8 mouse cellular contexts compared by ENCODE assay signal in the genomic region with DNA sequence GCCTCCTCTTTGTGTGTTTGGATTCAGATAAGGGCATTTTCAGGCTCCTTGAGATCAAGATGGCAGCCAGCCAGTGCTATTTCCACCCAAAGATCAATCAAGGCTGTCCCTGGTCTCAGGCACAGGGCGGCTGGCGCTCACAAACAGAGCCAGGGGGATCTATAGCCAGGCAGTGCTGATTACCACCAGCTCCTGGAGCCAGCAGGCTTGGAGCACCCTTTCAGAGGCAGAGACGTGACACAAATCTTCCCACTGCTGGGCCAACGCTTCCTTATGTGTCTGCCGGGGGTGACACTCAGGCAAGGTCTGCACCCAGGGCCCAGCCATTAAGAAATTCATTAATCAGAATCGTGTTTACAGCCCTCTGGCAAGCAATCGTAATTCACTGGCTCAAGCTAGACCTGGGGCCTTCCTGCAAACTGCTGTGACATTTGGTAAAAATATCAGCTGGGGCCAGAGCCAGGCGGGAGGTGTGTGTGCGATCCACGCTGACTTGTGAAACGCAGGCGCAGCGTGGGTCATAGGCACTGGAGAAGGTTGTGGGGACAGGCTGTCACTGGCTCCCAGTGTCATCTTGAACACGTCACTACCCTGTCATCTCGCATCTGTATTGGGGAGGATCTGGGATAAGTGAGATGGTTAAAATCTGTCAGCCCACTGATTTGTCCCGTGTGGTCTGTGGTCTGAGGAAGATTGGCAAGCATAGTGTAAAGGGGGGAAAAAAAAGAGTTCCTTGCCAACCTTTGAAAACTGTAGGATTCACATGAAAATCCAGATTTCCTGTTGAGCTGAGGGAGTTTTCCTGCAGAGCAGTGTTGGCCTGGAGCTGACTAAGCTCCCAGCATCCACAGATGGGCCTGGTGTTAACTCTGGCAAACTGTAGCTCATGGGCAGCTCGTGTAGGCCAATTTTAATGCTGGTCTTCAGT. TPM values are rescaled to one million over a fixed set of nuclear protein-coding genes. Genes with fewer than 3 reads are reported as not detected.
DNase-seq lines count a peak whose midpoint lies in the region; ATAC-seq lines count a peak whose summit lies in the region.

No protein-coding gene starts in this region.

- H3K36me3 ChIP-seq in heart, embryonic 12.5 days = no peaks in the 10 kb centered on the region
- no peaks in the 10 kb centered on the region for H3K36me3 ChIP-seq in kidney, embryonic 15.5 days
- no peaks in the 10 kb centered on the region for H3K36me3 ChIP-seq in midbrain, embryonic 10.5 days

- no peak overlapping the region for H3K4me2 ChIP-seq in heart, embryonic 12.5 days
- no peak overlapping the region for H3K4me2 ChIP-seq in kidney, embryonic 15.5 days

- peak; percentile 40 for ATAC-seq in heart, embryonic 12.5 days (ENCODE audit: insufficient number of reproducible peaks, low FRiP score)
- ATAC-seq in kidney, embryonic 15.5 days (replicated peaks; ENCODE audit: low FRiP score) = peak; percentile 23; the same call in 1 of the 2 replicates

- no peak overlapping the region for H3K27ac ChIP-seq in heart, embryonic 12.5 days (ENCODE audit: poor library complexity, severe bottlenecking)
- H3K27ac ChIP-seq in kidney, embryonic 15.5 days = peak overlapping the region; percentile 69
- H3K27ac ChIP-seq in midbrain, embryonic 10.5 days (replicated peaks) = peak overlapping the region; percentile 66

- H3K4me3 ChIP-seq in heart, embryonic 12.5 days = no peak overlapping the region
- no peak overlapping the region for H3K4me3 ChIP-seq in kidney, embryonic 15.5 days (replicated peaks)
- no peak overlapping the region for H3K4me3 ChIP-seq in midbrain, embryonic 10.5 days

- H3K9ac ChIP-seq in heart, embryonic 12.5 days = no peak overlapping the region
- no peak overlapping the region for H3K9ac ChIP-seq in kidney, embryonic 15.5 days

- WGBS in heart, embryonic 12.5 days = 23% methylated on average over 17 of the region's 17 CpGs
- 27% methylated on average over 17 of the region's 17 CpGs for WGBS in kidney, embryonic 15.5 days
- 69% methylated on average over 17 of the region's 17 CpGs for WGBS in midbrain, embryonic 10.5 days

- H3K4me1 ChIP-seq in heart, embryonic 12.5 days (replicated peaks) = peaks cover 42% of the 10 kb centered on the region
- H3K4me1 ChIP-seq in kidney, embryonic 15.5 days = peaks cover 60% of the 10 kb centered on the region
- H3K4me1 ChIP-seq in midbrain, embryonic 10.5 days = peaks cover 68% of the 10 kb centered on the region

- peaks cover 100% of the 10 kb centered on the region for H3K27me3 ChIP-seq in heart, embryonic 12.5 days (replicated peaks)
- peaks cover 36% of the 10 kb centered on the region for H3K27me3 ChIP-seq in kidney, embryonic 15.5 days
- peaks cover 73% of the 10 kb centered on the region for H3K27me3 ChIP-seq in midbrain, embryonic 10.5 days (ENCODE audit: low read depth, poor library complexity, severe bottlenecking)

- H3K9me3 ChIP-seq in heart, embryonic 12.5 days (replicated peaks) = peaks cover 4% of the 10 kb centered on the region
- 0 out of 2 replicates have a peak, but pooled peaks cover 3% of the 10 kb centered on the region for H3K9me3 ChIP-seq in kidney, embryonic 15.5 days (replicated peaks)
- H3K9me3 ChIP-seq in midbrain, embryonic 10.5 days (replicated peaks) = no peaks in the 10 kb centered on the region

- peak; percentile 77 to 92 for DNase-seq in adrenal gland, adult (ENCODE audit: inconsistent age in 2 of 2, low spot score in 1 of 2)
- peak; percentile 79 to 83 for DNase-seq in cerebellum, postnatal 25 days
- no peak for DNase-seq in midbrain, embryonic 10.5 days (ENCODE audit: low spot score)
- DNase-seq in testis, postnatal 10 days (ENCODE audit: low spot score) = no peak
- DNase-seq in frontal cortex, postnatal 25 days (ENCODE audit: low spot score in 2 of 2) = no peak
- no peak for DNase-seq in Muller cell, postnatal 12 days (ENCODE audit: inconsistent ontology term)

RNA-seq across cellular contexts. Expression of a gene that starts 56.5 kb away (rescaled TPM):
- polyA plus RNA-seq in heart, embryonic 12.5 days (2016; fragmentation: Nextera tagmentation; extraction: Ambion mirVana) = 12.7 and 12.8 TPM in 2 replicates
- 26.1 and 30.9 TPM in 2 replicates for polyA plus RNA-seq in kidney, embryonic 15.5 days (2015; fragmentation: Nextera tagmentation; extraction: Ambion mirVana)
- polyA plus RNA-seq in midbrain, embryonic 10.5 days (2016; fragmentation: Nextera tagmentation; extraction: Ambion mirVana) = 48.7 and 55.8 TPM in 2 replicates

Comparison
In these comparisons a context has a peak if more than half of its experiments do, and no peak if none do; other contexts are left out.
1. DNase-seq: peak in adrenal gland, adult (2 of 2) and cerebellum, postnatal 25 days (2 of 2); none in midbrain, embryonic 10.5 days (single experiment), testis, postnatal 10 days (single experiment), frontal cortex, postnatal 25 days (0 of 2) and Muller cell, postnatal 12 days (single experiment).